Mouse (Mus musculus) brown adipose tissue, adult 24 weeks (tissue): ENCODE measurements around the gene Taco1. TPM values are rescaled to one million over a fixed set of nuclear protein-coding genes. Genes with fewer than 3 reads are reported as not detected.
A peak's percentile ranks its signal among the peaks of the same experiment; 100 is the strongest.
"Not testable (repeated sequence)": the region's sequence is repeated elsewhere in the genome, so short reads cannot be mapped to it uniquely, and the experiment has no call there.

Experiments
- H3K27ac ChIP-seq: fragments of 200-500 bp; replicated peaks from 2 replicates; pipeline ENCODE4 v1.5.1; 2012; ENCODE audit warnings: low read depth, mild to moderate bottlenecking, low read length
- H3K4me1 ChIP-seq: fragments of 200-500 bp; 2 replicates; pipeline ENCODE4 v1.6.1; 2012; ENCODE audit warnings: low read length, mixed read lengths; ENCODE audit not compliant: control insufficient read depth, insufficient read depth, insufficient read length
- H3K4me3 ChIP-seq: fragments of 200-500 bp; 2 replicates; pipeline ENCODE4 v1.5.1; 2012; ENCODE audit warnings: low read depth, mild to moderate bottlenecking, low read length, moderate library complexity; ENCODE audit not compliant: insufficient read depth
- polyA plus RNA-seq: library from polyadenylated mRNA; stranded (reverse); fragments of >200 nt; gene quantifications from 2 replicates; pipeline ENCODE4 v1.2.4, GENCODE M21; 2012; ENCODE audit not compliant: missing spikeins, insufficient read depth, insufficient read length

The Taco1 gene
- 48.4 and 53.8 TPM in 2 replicates for polyA plus RNA-seq

DNA sequence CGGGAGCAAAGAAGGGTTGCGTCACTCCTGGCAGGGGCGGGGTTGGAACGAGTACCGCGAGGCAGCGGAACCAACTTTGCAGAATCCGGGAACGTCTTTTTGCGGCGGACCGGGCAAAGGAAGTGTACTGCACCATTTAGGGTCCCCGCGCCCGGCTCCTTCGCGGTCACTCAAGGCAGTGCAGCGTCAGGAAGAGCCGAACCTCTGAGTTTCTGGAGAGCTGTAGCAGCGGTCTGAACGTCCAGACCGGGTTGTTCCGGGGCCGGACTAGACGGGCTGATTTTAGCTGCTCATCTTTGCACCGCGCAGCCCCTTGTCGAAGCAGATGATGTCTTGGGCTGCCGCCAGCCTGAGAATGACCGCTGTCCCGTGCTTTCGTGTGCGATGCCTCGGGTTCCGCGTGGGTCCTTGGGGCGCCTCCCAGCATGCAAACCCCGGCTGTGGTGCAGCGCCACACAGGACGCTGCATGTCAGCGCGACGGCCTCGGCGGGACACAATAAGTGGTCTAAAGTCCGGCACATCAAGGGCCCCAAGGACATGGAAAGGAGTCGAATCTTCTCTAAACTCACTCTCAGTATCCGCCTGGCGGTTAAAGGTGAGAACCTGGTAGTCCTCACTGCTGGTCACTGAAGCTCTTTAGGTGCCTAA is at the start of gene Taco1:
Gene Taco1, plus strand, starts transcription at position 139 of the 649 bp plus-strand sequence.
- Histone ChIP-seq H3K4me3 (peak within 1 kb of the TSS; percentile 87), H3K4me1 (peaks cover 5% of the 10 kb centered on the region; the same call in 1 of the 2 replicates), H3K27ac (peak within 1 kb of the TSS; percentile 83)

DNA sequence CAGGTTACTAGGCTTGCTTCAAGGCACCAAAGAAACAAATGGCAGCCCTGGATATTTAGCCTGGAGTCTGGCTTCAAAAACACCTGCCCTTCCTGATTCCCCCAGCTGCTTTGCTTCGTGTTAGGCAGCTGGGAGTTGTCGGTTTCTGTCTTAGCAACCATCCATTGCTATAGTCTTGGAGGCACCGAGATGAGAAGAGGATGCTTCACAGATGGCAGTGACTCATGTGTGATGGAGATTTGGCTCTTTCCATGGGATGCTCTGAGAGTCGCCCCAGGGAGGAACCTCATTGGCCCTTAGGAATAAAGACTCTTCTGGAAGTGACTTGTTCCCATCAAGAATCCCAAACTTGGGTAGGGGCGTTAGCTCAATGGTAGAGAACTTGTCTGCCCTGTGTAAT is 49.4 kb upstream of the Taco1 start:
- H3K27ac ChIP-seq = no peak overlapping the region
- H3K4me1 ChIP-seq = peaks cover 11% of the 10 kb centered on the region
- H3K4me3 ChIP-seq = no peak overlapping the region

DNA sequence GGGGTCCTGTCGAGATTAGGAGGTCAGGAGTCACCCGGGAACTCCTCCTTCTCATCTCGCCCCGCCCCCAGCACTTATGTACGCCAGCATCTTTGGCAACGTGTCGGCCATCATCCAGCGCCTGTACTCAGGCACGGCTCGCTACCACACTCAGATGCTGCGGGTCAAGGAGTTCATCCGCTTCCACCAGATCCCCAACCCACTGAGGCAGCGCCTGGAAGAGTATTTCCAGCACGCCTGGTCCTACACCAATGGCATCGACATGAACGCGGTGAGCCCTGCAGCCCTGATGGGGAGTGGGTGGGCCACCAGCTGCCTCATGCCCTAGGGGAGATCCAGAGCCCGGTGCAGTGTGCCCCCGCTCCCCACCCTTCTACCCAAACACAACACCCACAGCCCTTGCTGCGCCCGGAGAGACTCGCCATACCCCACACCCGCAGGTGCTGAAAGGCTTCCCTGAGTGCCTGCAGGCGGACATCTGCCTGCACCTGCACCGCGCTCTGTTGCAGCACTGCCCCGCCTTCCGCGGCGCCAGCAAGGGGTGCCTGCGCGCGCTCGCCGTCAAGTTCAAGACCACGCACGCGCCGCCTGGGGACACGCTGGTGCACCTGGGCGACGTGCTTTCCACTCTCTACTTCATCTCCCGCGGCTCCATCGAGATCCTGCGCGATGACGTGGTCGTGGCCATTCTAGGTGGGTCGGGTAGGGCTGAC is 45.7 kb upstream of the Taco1 start:
- Histone ChIP-seq H3K4me3 (no peak overlapping the region), H3K27ac (no peak overlapping the region), H3K4me1 (peaks cover 2% of the 10 kb centered on the region; the same call in 1 of the 2 replicates)

DNA sequence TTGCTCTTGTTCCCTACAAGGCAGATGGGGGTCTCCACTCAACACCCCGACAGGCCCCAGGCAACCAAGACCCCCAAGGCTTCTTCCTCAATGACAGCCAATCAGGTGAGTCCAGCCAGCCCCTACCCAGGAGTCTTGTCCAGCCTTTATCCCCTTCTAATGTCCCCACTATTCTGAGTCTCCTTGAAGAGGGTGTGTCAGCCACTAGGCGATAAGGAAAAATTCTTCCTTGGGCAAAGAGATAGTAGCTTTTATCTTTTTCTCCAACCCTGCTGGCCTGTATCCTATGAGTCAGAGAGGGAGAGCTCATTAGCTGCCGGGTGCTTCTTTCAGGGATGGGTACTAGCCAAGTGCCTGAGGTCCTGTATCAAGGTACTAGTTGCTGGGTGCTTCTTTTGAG is 40.1 kb upstream of the Taco1 start:
- Histone ChIP-seq H3K4me1 (no peaks in the 10 kb centered on the region; the same call in 1 of the 2 replicates), H3K27ac (no peak overlapping the region), H3K4me3 (no peak overlapping the region)

DNA sequence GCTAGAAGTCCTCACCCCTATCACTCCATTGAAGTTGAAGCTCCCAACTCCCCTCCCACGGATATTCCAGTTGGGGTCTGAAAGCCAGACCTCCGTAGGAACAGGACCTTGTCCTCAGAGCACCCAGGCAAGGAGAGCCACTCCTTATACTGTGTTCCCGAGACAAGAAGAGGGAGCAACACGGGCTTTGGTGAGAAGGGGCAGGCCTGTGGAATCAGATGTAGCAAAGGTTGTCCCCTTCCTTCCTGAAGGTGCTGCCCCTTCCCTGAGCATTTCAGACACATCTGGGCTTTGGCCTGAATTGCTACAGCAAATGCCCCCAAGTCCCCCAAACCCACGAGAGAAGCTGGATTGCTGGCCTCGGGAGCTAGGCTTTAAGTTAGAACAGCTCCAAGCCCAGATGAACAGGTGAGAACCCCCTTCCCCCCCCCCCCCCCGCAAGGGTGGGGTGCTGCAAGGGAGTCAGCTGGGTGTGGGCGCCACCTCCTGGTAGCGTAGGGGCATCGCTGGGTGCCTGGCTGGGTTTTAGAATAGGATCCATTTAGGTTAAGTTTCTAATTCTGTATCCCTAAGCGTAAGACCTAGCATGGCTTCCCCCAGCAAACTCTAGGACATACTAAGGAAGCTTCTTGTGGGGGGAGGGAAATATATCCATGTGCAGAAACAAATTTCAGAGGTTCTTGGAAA is 39.3 kb upstream of the Taco1 start:
- Histone ChIP-seq H3K27ac (no peak overlapping the region), H3K4me1 (no peaks in the 10 kb centered on the region; the same call in 1 of the 2 replicates), H3K4me3 (no peak overlapping the region)

DNA sequence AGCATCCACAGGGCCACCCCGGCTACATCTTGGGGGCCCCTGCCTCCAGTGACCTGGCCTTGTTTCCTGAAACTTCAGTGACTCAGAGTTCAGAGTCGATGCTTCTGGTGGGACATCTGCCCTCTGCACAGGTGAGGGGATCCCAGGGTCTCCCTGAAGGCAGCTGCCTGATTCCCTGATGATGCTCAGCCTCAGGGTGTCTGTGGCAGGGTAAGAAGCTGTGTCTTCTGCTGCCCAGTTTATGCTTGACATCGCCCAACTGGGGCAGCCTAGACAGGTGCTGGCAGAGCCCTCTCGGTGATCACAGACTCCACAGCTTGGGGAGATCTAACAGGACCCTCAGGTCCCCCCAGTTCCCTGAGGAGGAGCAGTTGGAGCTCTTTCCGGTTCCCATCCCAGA is 38.3 kb upstream of the Taco1 start:
- Histone ChIP-seq H3K4me1 (no peaks in the 10 kb centered on the region; the same call in 1 of the 2 replicates), H3K4me3 (no peak overlapping the region), H3K27ac (no peak overlapping the region)

DNA sequence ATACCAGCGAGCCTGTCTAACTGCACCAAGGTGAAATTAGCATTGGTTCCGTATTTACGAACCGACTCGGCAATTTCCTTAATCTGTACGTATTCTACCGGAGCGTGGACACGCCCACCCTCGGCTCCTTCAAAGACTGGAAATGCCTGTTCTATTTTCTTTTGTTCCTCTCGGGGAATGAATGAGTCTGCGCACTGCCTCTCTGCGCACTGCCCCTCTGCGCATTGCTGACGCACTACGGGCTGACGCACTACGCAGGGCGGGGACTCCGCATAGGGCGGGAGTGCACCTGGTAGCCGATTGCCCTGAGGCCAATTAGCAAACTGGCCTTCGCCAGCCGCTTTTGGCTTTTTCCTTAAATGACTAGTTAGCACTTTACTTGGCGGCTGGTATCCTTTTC is 33.8 kb upstream of the Taco1 start:
- not testable (repeated sequence) for H3K4me1 ChIP-seq
- H3K27ac ChIP-seq = peak overlapping the region; percentile 57; the same call in 1 of the 2 replicates
- H3K4me3 ChIP-seq = peak overlapping the region; percentile 62

DNA sequence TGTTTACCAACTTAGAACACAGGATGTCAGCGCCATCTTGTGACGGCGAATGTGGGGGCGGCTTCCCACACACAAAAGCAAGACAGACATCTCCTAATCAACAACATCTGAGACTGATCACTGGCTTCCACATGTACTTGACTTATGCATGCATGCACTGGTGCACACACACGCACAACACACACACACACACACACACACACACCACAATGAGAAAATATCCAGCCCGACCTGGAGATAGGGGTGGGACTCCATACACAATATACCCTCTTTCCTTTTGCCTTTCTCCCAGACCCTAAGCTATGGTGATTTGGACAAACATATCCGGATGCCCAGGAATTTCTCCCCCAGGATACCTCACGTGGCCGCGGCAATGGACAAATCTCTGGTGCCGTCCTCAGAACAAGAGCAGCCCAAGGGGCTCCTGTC is 32.4 kb upstream of the Taco1 start:
- peak overlapping the region; percentile 47 for H3K4me3 ChIP-seq
- H3K27ac ChIP-seq = peak overlapping the region; percentile 88

DNA sequence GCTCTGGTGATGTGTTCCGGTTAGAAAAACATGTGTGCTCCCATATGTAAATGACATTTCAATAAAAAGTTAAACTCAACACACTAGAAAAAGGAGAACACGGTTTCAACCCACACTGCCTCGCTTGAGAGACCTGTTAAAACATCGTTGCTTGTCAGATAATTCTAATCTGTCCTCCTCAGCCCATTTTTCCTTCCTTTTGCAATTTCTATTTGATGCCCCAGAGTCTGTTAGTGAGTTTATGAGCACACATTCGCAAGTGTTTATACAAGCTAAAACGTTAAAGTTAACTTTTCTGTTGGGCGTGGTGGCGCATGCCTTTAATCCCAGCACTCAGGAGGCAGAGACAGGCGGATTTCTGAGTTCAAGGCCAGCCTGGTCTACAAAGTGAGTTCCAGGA is 30.9 kb upstream of the Taco1 start:
- Histone ChIP-seq H3K4me3 (0 out of 2 replicates have a peak overlapping the region, but pooled peaks have one; percentile 2), H3K4me1 (peaks cover 17% of the 10 kb centered on the region; the same call in 1 of the 2 replicates), H3K27ac (peak overlapping the region; percentile 88; the same call in 1 of the 2 replicates)

More for the DNA sequence above, 32.4 kb upstream of the Taco1 start:
- H3K4me1 ChIP-seq = peaks cover 11% of the 10 kb centered on the region; the same call in 1 of the 2 replicates

DNA sequence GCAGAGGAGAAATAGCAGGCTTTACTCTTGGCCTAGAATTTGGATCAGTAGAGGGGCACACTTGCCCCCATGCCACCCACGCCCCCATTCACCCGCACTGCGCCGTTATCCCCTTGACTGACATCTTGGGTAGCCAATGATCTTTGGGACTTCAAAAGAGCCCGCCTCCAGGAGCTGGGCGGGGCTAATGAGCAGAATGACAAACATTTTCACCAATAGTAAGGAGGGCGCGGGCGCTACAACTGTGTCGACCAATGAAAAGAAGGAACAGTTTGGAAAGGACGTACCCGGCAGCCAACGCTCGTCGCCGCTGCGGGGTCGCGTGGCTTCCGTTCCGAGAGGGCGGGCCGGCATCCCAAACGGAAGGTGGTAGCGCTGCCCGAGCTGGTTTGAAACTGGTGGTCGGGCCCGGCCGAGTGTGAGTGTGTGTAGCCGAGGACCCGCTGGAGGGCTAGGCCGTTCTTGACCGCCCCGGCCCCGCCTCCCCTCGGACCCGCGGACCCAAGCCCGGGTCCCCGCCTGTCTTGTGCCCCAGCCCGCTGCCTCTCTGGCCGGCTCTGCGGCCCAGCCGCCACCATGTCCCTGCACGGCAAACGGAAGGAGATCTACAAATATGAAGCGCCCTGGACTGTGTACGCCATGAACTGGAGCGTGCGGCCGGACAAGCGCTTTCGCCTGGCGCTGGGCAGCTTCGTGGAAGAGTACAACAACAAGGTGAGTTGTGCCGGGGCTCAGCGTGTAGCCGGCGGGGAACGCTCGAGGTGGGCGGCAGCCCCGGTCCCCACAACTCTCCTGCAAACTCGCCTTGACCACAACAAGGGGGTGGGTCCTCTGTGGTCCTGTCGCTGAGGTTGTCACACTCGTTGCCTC is 29.1 kb upstream of the Taco1 start, which contains the start of gene Dcaf7:
Gene Dcaf7, plus strand, starts transcription at position 325 of the 870 bp plus-strand sequence.
- peak within 1 kb of the TSS; percentile 11; the same call in 1 of the 2 replicates for H3K27ac ChIP-seq
- H3K4me1 ChIP-seq = peaks cover 22% of the 10 kb centered on the region; the same call in 1 of the 2 replicates
- peak within 1 kb of the TSS; percentile 93 for H3K4me3 ChIP-seq

DNA sequence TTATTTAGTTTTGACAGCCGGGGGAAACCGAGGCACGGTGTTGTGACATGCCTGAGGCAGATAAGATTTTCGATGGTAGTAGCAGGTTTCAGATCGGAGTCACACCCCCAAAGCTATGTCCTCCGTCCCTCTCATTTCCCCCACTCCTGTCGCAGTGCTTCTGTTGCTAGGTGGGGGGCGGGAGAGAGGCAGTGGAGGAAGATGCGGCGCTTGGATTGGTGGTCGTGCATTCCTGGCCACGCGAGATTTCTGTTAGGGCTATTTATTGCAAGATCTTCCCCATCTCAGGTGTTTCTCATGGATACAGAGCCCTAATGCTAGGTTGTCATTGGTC is 28.5 kb upstream of the Taco1 start:
- Histone ChIP-seq H3K4me3 (peak overlapping the region; percentile 93), H3K4me1 (peaks cover 22% of the 10 kb centered on the region; the same call in 1 of the 2 replicates), H3K27ac (0 out of 2 replicates have a peak overlapping the region, but pooled peaks have one; percentile 11)

DNA sequence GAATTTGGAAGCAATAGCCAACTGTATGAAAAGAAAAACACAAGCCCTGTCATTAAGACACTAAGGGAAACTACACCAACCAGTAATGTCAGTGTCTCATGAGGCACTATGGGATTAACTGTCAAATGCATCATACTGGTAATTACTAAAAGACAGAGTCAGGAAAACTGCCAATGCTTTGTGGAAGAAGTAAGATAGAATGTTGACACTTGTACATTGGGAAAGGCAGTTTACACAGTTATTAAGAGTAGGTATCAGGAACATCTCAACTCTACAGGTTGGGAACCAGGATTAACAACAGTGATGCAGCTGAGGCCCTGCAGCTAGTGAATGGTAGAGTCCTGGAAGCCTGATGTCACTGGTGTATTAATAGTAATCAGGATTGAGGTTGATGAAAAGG is 21.5 kb upstream of the Taco1 start:
- Histone ChIP-seq H3K4me3 (no peak overlapping the region), H3K27ac (no peak overlapping the region), H3K4me1 (peaks cover 8% of the 10 kb centered on the region; the same call in 1 of the 2 replicates)

DNA sequence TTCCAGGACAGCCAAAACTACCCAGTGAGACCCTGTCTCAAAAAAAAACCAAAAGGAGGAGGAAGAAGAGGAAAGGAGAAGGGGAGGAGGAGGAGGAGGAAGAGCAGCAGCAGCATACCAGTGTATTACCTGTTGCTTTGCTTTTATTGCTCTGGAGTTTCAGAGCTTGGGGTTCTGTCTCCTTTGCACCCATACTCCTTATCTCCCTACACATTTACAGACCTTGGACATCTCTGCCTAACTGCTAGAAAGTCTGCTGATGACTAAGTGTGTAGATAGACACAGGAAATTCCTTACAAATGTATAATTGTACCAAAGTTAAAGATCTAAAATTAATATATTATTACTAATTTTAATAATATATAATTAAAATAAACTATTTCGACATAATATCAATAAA is 20.6 kb upstream of the Taco1 start:
- no peak overlapping the region for H3K27ac ChIP-seq
- 0 out of 2 replicates have a peak, but pooled peaks cover 4% of the 10 kb centered on the region for H3K4me1 ChIP-seq
- H3K4me3 ChIP-seq = no peak overlapping the region

DNA sequence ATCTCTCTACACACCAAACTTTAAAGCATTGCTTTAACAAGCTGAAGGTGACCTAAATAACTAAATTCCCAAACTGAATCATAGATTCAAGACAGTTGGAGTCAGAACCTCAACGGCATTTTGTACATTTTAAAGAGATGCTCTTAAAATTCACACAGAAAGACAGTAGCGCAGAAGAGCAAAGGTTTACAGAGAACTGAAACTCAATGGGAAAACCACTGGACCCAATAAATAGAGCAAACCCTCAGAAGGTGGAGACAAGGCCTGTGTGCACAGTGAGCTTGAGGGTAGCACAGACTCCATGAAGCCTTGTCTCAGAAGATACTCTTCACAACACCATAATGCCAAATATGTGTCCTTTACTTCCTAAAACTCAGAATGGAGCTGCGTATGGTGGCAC is 20.1 kb upstream of the Taco1 start:
- Histone ChIP-seq H3K27ac (no peak overlapping the region), H3K4me1 (no peaks in the 10 kb centered on the region), H3K4me3 (no peak overlapping the region)
